Mouse (Mus musculus) A20 (cell line): ENCODE measurements around the gene Ccdc117.
"Not testable (repeated sequence)": the region's sequence is repeated elsewhere in the genome, so short reads cannot be mapped to it uniquely, and the experiment has no call there.

ENCODE experiments used
- DNase-seq: peaks from one replicate; pipeline ENCODE4 v3.0.0-alpha.2; 2011; ENCODE audit warnings: low read depth, low spot score

The Ccdc117 gene

DNA sequence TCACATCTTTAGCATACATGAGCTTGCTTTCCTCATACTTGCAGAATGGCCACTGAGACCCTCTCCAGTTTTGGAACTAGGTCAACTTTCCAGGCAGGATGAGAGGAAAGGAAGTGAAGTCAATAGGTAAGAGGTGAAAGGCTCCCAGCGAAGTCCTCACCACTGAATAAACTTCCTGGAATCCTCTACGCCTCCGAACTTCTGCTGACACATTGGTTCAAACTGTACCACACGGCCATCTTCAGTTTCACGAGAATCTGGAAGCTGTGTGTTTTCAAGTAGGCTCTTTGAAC is 31.9 kb downstream of the Ccdc117 start:
- DNase-seq, result no peak

DNA sequence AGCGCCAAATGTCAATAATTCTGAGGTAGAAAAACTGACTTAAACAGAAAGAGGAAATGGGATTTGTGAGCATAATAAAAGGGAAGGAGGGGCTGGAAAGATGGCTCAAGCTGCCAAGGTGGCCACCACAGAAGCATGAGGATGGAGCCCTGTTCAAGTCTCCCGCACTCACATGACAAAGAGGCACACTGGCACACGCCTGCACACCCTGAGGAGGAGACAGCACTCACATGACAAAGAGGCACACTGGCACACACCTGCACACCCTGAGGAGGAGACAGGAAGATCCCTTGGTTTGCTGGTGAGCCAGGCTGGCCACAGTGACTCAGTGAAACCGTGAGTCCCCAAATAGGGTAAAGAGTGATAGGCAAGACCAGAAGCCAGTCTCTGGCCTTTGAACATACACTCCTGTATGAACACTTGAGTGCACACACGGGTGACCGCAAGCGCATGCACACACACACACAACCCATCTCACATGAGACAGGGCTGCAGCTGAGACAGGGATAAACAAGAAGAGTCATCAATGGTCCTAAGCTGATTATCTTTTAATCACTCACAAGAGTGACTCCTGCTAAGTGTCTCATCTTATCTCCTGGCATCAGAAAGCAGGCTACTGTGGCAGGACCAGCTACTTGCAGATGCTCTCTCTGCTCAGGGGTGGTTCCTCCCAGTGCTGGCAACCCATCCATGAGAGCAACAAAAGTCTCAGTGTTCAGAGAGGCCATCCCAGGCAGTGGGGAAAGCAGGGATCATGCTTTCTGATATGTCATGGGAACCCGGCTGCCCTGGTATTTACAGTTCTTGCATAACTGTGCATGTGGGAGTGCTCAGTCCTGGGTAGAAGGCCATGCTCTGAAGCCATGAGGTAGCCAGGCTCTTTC is 32.5 kb downstream of the Ccdc117 start:
- peak; percentile 82 for DNase-seq

DNA sequence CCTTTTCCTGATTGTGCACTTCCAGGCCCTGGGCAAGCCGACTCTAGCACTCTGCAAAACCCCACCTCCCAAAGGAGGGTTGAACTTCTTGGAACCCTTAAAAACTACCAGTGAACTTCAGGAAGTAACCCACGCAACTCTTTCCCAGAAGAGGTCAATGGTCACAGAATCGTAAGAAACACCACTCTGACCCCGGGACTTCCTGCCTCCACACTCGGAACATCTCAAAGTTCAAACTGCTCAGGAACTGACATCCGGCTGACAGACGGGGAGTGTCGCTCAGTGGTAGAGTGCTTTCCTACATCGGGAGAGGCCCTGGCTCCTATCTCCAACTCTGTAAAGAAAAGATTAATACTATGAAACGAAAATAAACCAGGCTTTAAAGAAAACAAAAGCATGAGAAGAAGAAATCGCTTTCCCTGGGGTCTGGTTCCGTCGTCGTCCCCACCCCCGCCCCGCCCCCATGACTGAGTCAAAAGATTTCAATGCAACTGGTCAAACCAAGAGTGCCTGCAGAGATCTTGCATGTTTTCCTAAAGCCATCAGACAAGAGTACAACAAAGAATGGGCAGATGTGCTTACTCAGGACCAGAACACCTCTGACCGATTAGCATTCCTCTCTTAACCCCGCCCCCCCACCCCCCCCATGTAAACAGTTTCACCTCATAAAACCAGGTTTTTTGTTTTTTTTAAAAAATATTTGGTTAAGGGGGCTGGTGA is 36.0 kb downstream of the Ccdc117 start:
- DNase-seq, result no peak

DNA sequence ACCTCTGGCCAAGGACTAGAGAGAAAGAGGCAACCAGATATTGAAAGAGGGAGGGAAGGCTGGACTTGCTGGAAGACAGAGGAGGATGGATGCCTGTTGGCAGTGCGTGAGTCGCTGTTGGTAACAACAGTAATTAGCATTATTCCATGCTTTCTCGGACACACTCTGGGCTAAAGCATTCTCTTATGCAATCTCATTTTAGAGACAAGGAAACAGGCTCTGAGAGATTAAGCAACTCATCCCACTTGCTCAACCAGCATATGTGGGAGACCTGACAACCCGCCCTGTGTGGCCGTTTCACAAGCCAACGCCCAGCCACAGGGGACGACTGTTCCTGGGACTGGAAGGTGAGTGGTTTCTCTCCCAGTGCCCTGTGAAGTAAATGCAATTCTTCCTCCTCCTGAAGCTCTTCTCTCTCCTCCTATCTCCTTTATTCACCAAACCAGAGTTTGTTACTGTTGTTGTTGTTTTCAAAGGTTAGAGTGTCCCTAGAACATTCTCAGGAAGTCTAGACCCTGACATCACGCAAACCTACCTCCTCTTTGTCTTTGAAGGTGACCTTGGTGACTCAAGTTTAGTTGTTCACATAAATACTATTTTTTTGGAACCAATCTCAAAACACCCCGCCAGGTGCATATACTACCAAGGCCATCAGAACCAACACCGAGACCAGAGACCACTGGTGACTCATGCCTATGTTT is 39.5 kb downstream of the Ccdc117 start:
- peak; percentile 39 for DNase-seq

DNA sequence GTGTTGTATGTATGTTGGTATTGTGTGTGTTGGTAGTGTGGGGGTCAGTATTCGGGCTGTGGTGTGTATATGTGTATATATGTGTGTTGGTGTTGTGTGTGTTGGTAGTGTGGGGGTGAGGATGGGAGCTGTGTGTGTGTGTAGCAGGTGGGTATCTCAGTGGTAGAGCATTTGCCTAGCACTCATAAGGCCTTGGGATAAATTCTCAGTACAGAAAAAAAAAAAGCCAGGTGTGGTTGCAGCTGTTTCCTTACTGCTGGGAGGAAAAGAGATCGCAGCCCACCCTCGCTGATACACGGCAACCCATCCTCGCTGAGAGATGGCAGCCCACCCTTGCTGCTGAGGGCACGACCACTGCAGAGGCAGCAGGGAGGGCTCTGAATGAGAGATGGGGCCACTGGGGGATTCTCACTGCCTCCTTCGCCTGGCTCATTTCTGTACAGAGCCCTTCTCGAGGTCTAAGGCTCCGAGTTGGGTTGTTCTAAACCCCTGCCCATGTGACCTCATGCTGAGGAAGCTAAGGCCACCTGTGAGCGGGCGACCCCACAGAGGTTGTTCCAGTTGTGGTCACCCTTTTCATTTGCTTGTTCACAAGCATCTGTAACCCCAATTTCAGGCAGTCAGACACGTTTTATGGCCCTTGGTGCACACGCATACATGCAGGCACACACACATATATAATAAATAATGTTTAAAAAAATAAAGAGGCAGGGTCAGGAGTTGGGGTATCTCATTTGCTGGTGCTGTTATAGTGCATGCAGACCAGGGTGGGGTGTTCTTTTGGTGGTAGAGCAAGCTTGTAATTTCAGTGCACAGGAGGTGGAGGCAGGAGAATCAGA is 40.9 kb downstream of the Ccdc117 start:
- peak; percentile 89 for DNase-seq

DNA sequence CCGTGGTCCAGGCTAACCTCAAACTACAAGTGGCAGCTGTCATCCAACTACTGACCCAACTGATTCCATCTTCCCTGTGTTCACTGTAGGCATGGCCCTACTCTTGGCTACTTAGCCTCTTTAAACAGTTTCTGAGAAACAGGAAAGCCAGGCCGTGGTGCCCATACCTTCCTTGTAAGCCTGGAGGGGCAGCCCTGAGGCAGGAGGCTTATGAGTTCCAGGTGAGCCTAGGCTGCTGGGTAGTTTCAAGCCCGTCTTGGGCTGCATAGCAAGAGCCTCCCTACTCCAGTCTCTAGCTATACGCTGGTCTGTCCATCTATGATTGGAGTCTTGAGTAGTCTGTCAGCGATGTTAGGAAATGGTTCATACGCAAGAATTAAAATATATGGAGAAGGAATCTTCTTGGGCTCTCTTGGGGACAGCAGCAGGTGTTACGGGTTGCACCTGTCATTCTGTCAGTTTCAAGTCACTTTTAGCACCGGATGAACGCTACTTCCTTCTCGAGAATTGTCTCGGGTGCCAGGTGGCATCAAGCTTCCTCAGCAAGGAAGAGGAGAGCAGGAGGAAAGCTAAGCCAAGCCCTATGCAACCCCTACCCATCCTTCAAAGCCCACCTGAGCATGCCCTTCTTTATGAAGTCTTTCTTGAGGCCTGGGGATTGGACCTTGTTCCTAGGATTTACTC is 41.9 kb downstream of the Ccdc117 start:
- DNase-seq, result peak; percentile 91

DNA sequence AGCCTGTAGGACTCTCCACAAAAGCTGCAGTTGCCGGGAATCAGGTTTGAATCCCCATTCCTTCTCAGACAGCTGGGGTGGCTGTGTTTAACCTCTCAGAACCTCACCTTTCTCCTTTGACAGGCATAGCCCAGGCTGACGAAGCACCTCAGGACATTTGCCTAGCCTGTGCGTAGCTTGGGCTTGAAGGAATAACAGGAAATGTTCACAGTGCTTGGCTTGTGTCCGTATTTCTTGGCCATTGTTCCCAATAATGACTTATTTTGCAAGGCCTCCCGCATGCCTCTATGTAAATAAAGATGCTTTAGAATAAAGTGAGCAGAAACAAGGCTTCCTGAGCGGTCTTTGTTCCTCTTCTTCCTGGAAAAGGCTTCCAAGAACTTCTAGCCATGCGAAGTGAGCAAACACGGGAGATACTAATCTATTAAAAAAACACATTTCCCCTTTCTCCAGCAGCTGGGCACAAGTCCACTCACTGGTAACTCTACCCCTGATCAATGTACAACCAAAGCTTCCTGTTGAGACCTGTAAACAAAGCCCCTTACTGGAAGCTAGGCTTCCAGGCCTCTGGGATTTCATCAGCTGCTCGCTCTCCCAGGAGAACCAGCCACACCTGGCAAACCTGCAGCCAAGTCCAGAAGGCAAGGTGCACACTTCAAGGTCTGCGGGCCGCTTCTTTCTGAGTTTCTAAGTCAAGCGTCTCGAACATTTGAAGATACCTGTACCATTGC is 42.9 kb downstream of the Ccdc117 start:
- peak; percentile 43 for DNase-seq

DNA sequence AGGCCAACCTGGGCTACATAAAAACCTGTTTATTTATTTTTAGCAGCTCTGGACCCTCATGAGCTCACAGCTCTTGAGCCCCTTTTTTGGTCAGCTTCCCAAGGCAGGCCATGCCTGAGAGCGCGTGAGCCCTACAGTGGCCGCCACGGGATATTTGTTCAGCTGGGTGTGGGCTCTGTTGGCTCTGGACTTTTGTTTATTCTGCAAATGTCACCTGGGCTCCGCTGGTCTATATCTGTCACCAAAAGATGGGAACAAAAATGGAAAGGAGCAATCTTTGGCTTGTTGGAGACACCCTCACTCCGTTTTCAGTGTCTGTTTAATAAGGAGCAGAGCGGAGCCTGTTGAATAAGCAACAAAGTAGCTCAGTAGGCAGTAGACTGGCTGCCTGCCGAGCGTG is 43.6 kb downstream of the Ccdc117 start:
- DNase-seq, result no peak

DNA sequence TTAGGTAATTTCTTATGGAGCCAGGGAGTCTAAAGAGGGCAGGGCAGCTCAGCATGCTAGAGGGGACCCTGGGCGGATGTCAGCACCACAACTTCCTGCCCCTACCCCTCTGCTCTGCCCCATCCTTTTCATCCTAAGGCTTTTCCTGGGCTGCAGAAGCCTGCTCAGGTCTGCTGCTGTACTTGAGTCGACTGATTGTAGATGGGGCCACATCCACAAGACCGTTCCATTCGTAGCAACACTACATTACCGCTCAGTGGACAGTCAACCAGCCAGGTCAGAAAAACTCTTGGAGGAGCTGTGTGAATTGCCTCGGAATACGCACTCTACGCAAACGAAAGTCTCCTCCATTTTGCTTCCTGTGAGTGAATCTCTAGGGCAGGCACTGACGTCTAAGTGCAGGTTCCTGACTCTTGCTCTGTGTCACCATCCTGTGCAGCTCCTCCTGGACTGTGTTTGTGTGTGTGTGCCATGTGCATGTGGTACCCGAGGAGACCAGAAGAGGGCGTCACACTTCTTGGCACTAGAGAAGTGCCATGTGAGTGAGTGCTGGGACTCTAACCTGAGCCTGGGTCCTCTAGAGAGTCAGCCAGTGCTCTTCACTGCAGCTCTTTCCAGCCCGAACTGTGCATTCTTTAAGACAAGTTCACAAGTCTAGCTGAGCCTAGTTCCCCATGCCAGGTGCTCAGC is 45.3 kb downstream of the Ccdc117 start:
- no peak for DNase-seq

DNA sequence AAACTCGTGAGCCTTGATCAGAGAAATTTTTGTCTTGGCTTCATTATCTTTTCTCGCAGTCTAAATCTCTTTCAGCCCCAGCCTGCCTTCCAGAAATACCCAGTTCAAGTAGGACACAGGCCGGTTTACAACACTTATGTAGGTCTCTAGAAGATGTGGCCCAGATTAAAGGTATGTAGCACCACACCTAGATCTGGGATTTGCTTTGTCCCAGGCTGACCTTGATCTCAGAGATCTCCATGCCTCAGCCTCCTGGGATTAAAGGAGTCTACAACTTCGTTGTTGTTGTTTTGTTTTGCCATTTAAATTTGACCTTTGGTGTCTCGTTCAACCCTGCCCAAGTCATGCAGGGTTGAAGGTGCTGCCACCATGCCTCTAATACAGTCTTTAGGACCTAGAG is 46.1 kb downstream of the Ccdc117 start:
- DNase-seq, result no peak

DNA sequence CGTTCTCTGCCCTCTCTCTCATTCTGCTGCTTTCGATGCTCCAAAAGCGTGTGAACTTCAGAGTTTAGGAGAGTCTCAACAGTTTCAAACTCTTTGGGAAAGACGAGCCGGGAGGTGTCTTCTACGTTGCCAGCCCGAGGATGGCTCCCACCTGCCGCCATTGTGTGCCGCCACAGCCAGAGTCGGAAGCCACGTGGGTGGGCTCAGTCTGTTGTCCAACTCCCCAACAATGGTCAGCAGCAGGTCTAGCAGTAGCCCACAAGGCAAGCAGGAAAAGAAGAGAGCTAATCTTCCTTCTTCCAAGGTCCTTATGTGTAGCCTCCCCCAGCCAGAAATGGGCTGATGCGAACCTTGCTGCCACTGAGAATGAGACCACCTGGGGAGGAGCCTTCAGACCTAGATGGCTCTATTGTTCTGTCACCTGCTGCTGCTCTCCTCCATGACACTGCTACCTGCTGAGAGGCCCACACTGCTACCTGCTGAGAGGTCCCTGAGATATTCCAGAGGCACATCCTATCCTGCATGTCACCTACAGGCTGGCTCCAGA is 46.6 kb downstream of the Ccdc117 start:
- DNase-seq, result no peak

DNA sequence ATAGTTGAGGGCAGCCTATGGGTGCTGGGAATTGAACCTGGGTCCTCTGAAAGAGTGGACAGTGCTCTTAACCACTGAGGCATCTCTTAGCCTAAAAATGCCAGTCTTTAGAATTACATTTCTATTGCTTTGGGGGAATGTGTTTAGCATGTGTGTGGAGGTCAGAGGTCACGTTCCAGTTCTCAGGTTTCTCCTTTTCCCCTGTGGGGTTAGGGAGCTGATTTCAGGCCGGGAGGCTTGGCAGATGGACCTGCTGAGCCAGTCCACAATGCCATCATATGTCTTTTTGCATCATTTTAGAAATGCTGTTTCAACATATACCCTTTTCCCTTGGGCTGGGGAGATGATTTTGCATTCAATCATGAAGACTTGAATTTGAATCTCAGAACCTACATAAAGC is 48.1 kb downstream of the Ccdc117 start:
- no peak for DNase-seq

DNA sequence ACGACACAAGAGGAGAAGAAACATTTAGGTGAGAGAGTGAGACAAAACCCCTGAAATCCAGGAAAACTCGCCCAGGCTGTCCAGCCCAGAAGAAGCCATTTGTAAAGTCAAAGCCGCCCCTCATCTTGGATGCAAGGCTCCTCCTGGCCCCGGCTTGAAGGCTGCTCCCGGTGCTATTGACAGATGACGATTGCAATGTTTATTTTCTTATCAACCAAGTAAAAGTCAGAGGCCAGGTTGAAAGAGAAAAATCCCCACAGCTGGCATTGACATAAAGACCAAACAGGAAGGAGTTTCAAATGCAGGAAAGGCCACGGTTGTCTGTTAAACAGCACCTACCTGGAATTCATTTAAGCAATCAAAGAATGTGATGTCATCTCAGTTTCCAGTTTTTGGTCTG is 50.1 kb downstream of the Ccdc117 start:
- DNase-seq, result no peak

DNA sequence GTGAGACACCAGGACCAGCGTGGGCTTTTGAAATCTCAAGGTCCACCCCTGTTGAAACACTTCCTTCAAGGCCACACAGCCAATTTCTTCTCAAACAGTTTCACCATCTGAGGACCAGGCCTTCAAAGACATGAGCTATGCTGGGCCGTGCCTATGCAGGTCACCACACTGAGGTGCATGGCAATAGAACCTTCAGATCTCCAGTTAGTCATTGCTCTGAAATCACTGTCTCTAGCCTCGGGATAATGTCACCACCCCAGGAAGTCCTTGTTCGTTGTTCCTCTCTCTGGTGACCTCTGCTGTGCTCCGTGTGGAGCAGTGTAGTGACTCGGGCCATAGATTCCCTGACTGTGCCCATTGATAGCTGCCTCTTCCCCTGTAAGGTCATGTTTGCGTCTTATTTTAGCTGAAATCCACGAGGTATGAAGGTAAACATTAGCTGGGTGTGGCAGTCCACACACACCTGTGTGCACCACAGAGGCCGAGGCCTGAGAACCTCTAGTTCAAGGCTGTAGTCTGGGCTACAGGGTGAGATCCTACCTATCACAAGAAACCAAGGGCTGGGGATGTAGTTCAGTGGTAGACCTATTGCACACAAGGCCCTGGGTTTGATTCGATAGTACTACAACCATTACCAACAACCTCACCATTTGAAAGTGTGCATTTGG is 50.9 kb downstream of the Ccdc117 start:
- DNase-seq, result no peak

DNA sequence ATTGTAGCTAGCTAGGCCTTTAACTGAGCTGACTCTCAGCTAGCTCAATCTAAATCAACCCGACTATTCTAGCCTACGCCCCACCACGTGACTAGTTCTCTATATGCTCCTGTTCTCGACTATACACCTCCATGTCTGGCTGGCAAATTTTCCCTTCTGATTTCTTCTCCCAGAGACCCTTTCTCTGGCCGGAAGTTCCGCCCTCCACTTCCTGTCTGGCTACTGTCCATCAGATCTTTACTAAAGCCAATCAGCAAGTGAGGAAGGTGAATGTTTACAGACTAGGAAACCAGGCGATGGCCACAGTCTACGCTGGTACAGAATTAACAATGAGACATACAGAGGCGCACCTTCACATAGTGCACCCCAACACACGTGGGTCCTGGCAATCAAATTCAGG is 52.6 kb downstream of the Ccdc117 start:
- DNase-seq, result not testable (repeated sequence)

DNA sequence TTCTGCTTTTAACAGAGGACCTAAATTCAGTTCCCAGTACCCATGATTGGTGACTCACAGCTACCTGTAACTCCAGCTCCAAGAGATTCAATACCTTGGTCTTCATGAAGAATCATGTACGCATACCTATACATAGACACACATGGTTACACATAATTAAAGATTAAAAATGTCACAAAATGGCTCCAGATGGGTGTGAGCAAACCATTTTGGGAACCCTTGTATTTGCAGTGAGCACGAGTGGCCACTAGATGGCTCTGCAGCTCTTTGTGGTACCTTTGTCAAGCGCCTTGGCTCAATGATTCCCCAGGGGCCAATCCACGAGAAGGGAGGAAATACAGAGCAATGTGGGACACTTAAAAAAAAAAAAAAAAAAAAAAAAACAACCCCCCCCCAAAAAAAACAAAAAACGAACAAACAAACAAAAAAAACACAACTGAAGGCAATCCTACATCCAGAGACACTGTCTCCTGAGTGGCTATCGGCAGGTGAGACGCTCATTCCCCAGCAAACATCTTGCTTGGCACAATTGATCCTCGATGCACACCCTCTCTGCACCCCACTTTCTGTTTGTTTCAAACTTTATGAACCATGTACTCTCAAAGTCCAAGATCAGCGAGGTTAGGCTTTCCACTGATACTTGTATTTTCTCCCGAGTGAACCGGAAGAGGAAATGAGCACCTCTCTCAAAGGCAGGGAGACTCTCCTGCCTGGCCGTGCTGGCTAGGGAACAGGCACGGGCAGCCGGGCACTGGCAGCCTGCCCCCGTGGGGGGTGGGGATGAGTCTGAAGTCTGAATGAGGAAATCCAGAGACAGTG is 56.6 kb downstream of the Ccdc117 start:
- peak; percentile 92 for DNase-seq

DNA sequence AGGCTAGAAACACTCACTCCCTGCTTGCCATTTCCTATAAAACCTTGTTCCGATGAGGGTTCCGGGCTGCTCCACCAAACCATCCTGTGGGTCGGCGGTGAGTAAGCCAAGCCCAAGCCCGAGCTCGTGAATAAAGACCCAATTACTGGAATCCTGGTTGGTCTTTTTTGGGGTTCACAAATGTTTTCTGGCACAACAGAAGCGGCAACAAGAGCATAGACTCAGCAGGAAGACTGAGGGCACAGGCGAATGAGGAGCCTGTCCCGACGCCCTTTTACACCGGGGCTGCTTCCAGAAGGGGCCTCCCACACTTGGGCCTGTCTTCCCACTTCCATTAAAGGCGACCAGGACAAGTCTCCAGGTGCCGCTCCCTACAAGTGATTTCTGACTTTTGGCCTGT is 59.4 kb downstream of the Ccdc117 start:
- DNase-seq, result no peak
